Mouse (Mus musculus) hindbrain, embryonic 14.5 days (tissue): Measurements from ENCODE around the gene Ppp2r2c. TPM values are rescaled to one million over a fixed set of nuclear protein-coding genes. Genes with fewer than 3 reads are reported as not detected.

Experiments used
- ATAC-seq: fragments of 200-750 bp; cut with Nextera tagmentation; 2 replicates; pipeline ENCODE4 v1.8.0; 2017; ENCODE audit warnings: moderate number of reproducible peaks, mild to moderate bottlenecking, moderate TSS enrichment, moderate library complexity; ENCODE audit not compliant: low FRiP score
- DNase-seq: peaks from one replicate; pipeline ENCODE4 v3.0.0-alpha.2; 2015; ENCODE audit warnings: low spot score
- H3K27ac ChIP-seq: fragments of 300-500 bp; sonication (generic); 2 replicates; pipeline ENCODE4 v1.5.1; 2014; ENCODE audit warnings: mild to moderate bottlenecking, moderate library complexity
- H3K27me3 ChIP-seq: fragments of 300-500 bp; sonication (generic); 2 replicates; pipeline ENCODE4 v1.6.1; 2014; ENCODE audit warnings: mild to moderate bottlenecking, low read length, mixed read lengths; ENCODE audit not compliant: control insufficient read depth, insufficient read depth
- H3K36me3 ChIP-seq: fragments of 300-500 bp; sonication (generic); replicated peaks from 2 replicates; pipeline ENCODE4 v1.6.1; 2014; ENCODE audit not compliant: control insufficient read depth, insufficient read depth
- H3K4me1 ChIP-seq: fragments of 300-500 bp; sonication (generic); replicated peaks from 2 replicates; pipeline ENCODE4 v1.6.1; 2014; ENCODE audit warnings: antibody characterized with exemption, low read length, mixed read lengths; ENCODE audit not compliant: control insufficient read depth, insufficient read depth
- H3K4me2 ChIP-seq: fragments of 300-500 bp; sonication (generic); replicated peaks from 2 replicates; pipeline ENCODE4 v1.6.1; 2014; ENCODE audit warnings: mild to moderate bottlenecking, moderate library complexity
- H3K4me3 ChIP-seq: fragments of 300-500 bp; sonication (generic); replicated peaks from 2 replicates; pipeline ENCODE4 v1.5.1; 2014; ENCODE audit warnings: mild to moderate bottlenecking, low read length
- H3K9ac ChIP-seq: fragments of 300-500 bp; sonication (generic); 2 replicates; pipeline ENCODE4 v1.6.1; 2014
- H3K9me3 ChIP-seq: fragments of 300-500 bp; sonication (generic); 2 replicates; pipeline ENCODE4 v1.6.1; 2016; ENCODE audit warnings: low read length; ENCODE audit not compliant: control insufficient read depth
- WGBS: fragments of 180-500 bp; shearing (Covaris S2); extraction: QIAGEN DNeasy Blood & Tissue Kit; methylation state at CpG from one replicate; pipeline ENCODE4 v1.1.7; 2014; 5-methylcytosine and 5-hydroxymethylcytosine counted together
- polyA plus RNA-seq: library from polyadenylated mRNA; unstranded; fragments of >200 nt; fragmentation: Nextera tagmentation; extraction: Ambion mirVana; gene quantifications from 2 replicates; pipeline ENCODE4 v1.2.1, GENCODE M21; 2014

The Ppp2r2c gene
- polyA plus RNA-seq, 1 experiment from 2014 or later: 63.6 TPM

DNA sequence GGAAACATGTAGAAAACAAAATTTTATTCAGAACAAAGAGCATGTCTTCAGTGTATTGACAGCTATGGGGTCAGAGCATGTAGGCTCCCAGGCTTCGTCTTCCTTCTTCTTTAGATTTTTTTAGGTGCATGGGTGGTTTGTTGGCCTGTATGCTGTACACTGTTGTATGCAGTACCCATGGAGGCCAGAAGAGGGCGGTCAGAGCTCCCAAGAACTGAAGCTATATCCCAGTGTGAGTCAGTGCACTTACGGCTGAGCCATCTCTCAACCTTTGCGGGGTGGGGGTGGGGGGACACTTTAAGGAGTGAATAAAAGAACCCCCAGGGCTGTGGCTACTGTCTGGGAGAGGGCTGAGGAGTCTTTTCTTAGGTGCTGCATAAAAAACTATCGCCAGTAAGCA lies 90.5 kb downstream of the Ppp2r2c start:
- ATAC-seq (peak; percentile 47; the same call in 1 of the 2 replicates), DNase-seq (peak; percentile 73)
- H3K27ac ChIP-seq: no peak overlapping the region
- no peak overlapping the region for H3K4me2 ChIP-seq
- H3K27me3 ChIP-seq: no peaks in the 10 kb centered on the region
- no peak overlapping the region for H3K4me3 ChIP-seq
- peaks cover 10% of the 10 kb centered on the region for H3K4me1 ChIP-seq
- WGBS: 30% methylated on average over 5 of the region's 5 CpGs
- H3K36me3 ChIP-seq: no peaks in the 10 kb centered on the region
- no peak overlapping the region for H3K9ac ChIP-seq
- no peaks in the 10 kb centered on the region for H3K9me3 ChIP-seq

DNA sequence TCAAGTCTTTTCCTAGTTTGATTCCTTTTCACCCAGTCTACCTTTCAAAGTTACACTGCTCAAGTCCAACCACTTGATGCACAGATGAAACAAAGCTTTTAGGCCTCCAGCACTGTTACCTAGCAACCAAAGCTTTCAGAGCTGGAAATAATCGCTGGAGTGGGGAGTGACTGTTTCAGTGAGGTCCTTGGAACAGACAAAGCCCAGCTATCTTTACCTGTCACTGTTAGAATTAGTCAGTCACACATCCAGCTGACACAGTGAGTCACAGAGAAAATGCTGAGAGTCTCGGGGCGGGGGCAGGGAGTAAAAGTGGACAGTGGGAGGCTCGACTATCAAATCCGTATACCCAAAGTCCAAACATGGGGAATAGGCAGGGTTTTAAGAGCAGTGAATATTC lies 92.2 kb downstream of the Ppp2r2c start:
- 8% methylated on average over 5 of the region's 5 CpGs for whole genome bisulfite sequencing
- peak; percentile 31; the same call in 1 of the 2 replicates for ATAC-seq

DNA sequence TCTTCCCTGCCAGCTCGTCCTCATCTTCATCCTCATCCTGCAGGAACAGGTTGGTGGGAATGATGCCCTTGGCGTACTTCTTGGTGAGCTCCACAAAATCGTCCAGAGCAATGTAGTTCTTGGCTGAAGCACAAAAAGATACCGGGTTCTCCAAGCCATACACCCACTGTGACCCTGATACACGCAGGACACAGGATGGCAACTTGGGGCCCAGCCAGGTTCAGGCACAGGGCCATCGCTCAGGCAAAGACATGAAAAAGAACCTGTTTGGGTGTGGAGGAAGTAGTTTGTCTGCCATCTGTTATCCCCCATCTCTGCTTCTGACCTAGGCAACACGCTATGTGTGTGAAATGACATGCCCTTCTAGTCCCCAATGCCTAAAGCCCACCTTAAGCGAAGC lies 103.3 kb downstream of the Ppp2r2c start:
- 0 out of 2 replicates have a peak, but pooled peaks cover 8% of the 10 kb centered on the region for H3K36me3 ChIP-seq
- H3K4me3 ChIP-seq: no peak overlapping the region
- 91% methylated on average over 8 of the region's 8 CpGs for WGBS
- no peaks in the 10 kb centered on the region for H3K27me3 ChIP-seq
- no peak overlapping the region for H3K9ac ChIP-seq
- no peaks in the 10 kb centered on the region for H3K4me1 ChIP-seq
- no peaks in the 10 kb centered on the region for H3K9me3 ChIP-seq
- no peak overlapping the region for H3K27ac ChIP-seq
- no peak for ATAC-seq
- no peak overlapping the region for H3K4me2 ChIP-seq
- no peak for DNase-seq

More for the DNA sequence above, 92.2 kb downstream of the Ppp2r2c start:
- H3K27ac ChIP-seq: peak overlapping the region; percentile 51
- peak overlapping the region; percentile 40; the same call in 1 of the 2 replicates for H3K9ac ChIP-seq
- H3K4me1 ChIP-seq: peaks cover 10% of the 10 kb centered on the region
- no peak overlapping the region for H3K4me2 ChIP-seq
- H3K27me3 ChIP-seq: no peaks in the 10 kb centered on the region
- peak; percentile 69 for DNase-seq
- H3K36me3 ChIP-seq: no peaks in the 10 kb centered on the region
- no peaks in the 10 kb centered on the region for H3K9me3 ChIP-seq
- no peak overlapping the region for H3K4me3 ChIP-seq

DNA sequence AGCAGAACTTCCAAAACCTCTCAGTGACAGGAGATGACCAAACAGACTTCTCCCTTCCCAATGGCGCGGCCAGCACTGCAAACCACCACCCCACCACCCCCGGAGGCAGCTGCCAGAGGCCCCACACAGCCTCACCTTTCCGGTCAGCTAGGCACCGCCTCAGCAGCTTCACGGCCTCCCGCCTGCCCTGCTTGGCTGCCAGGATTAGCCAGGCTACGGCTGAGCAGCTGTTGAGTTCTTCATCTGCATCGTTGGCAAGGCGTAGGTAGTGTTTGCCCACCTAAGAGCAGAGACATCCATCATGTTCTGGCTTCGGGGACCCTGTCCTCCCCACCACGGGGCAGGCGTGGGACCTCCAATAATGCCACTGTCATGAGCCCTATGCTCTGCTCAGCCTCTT lies 107.0 kb downstream of the Ppp2r2c start:
- H3K9me3 ChIP-seq: no peaks in the 10 kb centered on the region
- no peak overlapping the region for H3K9ac ChIP-seq
- H3K27ac ChIP-seq: no peak overlapping the region
- H3K4me2 ChIP-seq: no peak overlapping the region
- DNase-seq (no peak), ATAC-seq (no peak)
- H3K4me1 ChIP-seq: no peaks in the 10 kb centered on the region
- H3K4me3 ChIP-seq: no peak overlapping the region
- 0 out of 2 replicates have a peak, but pooled peaks cover 8% of the 10 kb centered on the region for H3K36me3 ChIP-seq
- 90% methylated on average over 13 of the region's 13 CpGs for WGBS
- no peaks in the 10 kb centered on the region for H3K27me3 ChIP-seq

DNA sequence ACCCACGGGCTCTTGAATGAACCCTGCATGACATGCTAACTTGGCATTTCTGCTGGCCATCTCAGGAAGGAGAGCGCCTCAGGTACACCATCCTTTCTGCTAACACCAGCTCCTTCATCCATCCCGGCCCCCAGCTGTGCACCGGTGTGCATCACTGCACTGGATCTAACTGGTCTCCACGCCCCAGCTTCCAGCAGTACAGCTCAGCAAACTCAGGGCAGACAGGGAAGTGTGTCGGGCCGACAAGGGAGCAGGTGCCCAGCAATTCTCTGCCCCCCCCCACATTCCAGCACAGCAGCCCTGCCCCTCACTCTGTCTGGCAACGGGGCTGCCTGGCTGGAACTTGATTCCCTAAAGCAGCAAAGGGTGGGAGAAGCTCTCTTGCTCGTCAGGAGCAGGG lies 109.5 kb downstream of the Ppp2r2c start:
- ATAC-seq (no peak), DNase-seq (no peak)
- Histone ChIP-seq H3K36me3 (0 out of 2 replicates have a peak, but pooled peaks cover 5% of the 10 kb centered on the region), H3K9ac (no peak overlapping the region), H3K9me3 (no peaks in the 10 kb centered on the region), H3K27ac (no peak overlapping the region), H3K27me3 (no peaks in the 10 kb centered on the region), H3K4me3 (no peak overlapping the region), H3K4me1 (no peaks in the 10 kb centered on the region), H3K4me2 (no peak overlapping the region)
- 66% methylated on average over 9 of the region's 9 CpGs for WGBS

DNA sequence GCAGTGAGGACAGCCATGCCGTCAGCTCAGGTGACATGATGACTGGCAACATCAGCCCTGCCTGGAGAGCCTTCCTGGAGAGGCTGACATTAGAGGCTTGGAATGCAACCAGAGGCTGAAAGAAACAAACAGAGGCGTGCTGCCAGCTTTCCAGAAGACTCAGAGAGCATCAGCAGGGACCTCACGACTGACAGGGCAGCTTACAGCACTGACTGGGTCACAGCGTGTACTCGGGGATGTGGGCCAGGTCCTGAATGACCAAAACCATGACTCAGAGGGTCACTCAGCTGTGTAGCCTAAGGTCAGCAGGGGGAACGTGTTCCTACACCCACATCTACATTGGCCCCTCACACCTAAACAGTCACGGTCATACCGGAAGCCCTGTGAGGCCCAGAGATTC lies 110.7 kb downstream of the Ppp2r2c start:
- DNase-seq (no peak), ATAC-seq (no peak)
- WGBS: 83% methylated on average over 8 of the region's 8 CpGs
- no peak overlapping the region for H3K4me2 ChIP-seq
- H3K36me3 ChIP-seq: no peaks in the 10 kb centered on the region
- H3K27me3 ChIP-seq: no peaks in the 10 kb centered on the region
- H3K9ac ChIP-seq: no peak overlapping the region
- no peak overlapping the region for H3K4me3 ChIP-seq
- no peaks in the 10 kb centered on the region for H3K9me3 ChIP-seq
- H3K4me1 ChIP-seq: no peaks in the 10 kb centered on the region
- no peak overlapping the region for H3K27ac ChIP-seq

DNA sequence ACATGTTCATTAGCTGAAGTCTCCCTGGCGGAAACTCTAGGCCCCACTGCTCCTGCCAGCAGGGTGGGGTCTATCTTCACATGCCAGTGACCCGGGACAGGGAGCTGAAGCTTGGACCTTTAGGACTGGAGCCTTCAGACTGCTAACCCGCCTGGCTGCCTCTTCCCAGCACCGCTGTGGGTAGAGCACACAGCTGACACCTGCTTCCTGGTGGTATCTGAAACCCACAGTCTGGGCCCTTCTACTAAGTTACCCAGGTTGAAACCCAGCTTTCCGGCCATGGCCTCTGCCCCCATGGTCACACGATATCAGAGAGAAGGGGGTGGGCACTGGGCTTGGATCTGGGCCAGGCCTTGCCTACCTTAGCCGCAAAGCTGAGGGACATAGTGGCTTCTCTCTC lies 111.3 kb downstream of the Ppp2r2c start:
- DNase-seq (no peak), ATAC-seq (no peak)
- Histone ChIP-seq H3K9me3 (no peaks in the 10 kb centered on the region), H3K9ac (no peak overlapping the region), H3K4me1 (no peaks in the 10 kb centered on the region), H3K36me3 (no peaks in the 10 kb centered on the region), H3K4me2 (no peak overlapping the region), H3K27ac (no peak overlapping the region), H3K4me3 (no peak overlapping the region), H3K27me3 (no peaks in the 10 kb centered on the region)
- WGBS: 84% methylated on average over 7 of the region's 7 CpGs

DNA sequence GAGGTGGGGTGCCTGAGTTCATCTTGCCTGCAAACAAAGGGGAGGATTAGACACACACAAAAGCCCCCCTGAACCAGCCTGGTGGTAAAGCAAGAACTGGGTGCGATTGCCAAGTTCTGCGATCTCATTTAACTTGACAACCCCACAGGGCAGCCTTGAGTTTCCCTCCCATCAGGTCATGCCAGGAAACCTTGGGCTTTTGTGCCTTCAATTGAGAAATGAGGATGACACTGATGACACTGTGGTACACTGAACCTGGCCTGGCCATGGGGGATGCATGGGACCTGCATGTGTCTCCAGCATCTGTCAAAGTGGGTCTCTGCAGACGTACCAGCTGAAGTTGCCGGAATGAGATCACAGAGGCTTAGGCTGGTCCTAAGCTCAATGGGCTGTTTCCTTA lies 114.0 kb downstream of the Ppp2r2c start:
- Histone ChIP-seq H3K4me1 (no peaks in the 10 kb centered on the region), H3K27ac (no peak overlapping the region), H3K27me3 (no peaks in the 10 kb centered on the region), H3K9me3 (no peaks in the 10 kb centered on the region), H3K9ac (no peak overlapping the region), H3K36me3 (no peaks in the 10 kb centered on the region), H3K4me2 (no peak overlapping the region), H3K4me3 (no peak overlapping the region)
- 72% methylated on average over 4 of the region's 4 CpGs for WGBS
- ATAC-seq (no peak), DNase-seq (no peak)

DNA sequence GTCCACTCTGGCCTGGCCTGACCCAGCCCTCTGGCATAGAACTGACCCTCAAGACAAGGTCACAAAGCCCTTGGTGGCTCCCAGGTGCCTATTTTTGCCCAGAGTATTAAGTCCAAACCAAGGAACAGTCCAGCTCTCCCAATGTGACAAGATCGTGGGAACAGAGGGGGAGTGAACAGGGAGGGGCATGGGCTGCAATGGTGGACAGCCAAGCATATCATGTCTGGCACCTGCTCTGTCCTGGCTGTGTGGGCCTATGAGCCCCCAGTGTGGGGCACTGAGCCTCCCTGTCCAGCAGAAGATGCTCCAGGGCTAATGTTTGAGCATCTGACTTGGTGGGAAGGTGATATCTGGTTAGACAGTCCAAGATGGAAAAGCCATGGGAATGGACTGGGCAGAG lies 118.3 kb downstream of the Ppp2r2c start:
- Histone ChIP-seq H3K4me3 (no peak overlapping the region), H3K9ac (no peak overlapping the region), H3K4me1 (no peaks in the 10 kb centered on the region), H3K27ac (no peak overlapping the region), H3K4me2 (no peak overlapping the region), H3K36me3 (no peaks in the 10 kb centered on the region), H3K27me3 (no peaks in the 10 kb centered on the region), H3K9me3 (no peaks in the 10 kb centered on the region)
- no peak for ATAC-seq
- WGBS: 87% methylated on average over 1 of the region's 1 CpGs
- DNase-seq: no peak

DNA sequence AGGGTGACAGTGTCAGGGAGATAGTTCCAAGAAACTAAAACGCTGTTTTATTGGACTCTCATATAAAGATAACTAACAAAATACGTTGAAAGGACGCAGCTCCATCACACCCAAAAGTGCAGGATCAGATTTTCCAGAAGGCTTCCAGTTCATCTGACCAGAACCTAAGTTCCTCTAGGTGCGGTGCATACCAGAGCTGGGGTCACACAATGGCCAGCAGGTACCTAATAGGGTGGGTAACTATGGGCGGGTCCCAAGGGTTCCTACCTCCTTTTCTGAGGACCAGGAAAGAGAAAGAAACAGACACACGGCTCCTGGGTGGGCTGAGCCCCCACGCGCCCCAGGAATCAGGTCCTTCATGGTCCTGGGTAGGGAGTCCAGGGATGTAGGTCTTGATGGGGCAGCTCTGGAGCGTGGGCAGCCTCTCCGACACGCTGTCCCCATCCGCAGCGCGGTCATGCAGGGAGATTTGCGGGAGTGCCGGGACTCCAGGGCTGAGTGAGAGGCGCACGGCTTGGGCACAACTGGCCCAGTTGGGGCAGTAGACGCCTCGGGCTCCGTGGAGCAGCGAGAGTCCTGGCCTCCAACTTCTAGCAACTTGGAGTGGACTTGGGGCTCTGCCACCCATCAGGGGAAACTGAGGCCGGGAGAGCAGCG lies 119.9 kb downstream of the Ppp2r2c start:
- Histone ChIP-seq H3K9ac (peak overlapping the region; percentile 59), H3K27me3 (no peaks in the 10 kb centered on the region), H3K9me3 (no peaks in the 10 kb centered on the region), H3K4me3 (peak overlapping the region; percentile 47), H3K36me3 (no peaks in the 10 kb centered on the region), H3K4me2 (peak overlapping the region; percentile 90), H3K27ac (no peak overlapping the region), H3K4me1 (no peaks in the 10 kb centered on the region)
- DNase-seq (no peak), ATAC-seq (peak; percentile 31)
- 12% methylated on average over 24 of the region's 24 CpGs for WGBS
